8 mouse cellular contexts compared by ENCODE assay signal in the genomic region with DNA sequence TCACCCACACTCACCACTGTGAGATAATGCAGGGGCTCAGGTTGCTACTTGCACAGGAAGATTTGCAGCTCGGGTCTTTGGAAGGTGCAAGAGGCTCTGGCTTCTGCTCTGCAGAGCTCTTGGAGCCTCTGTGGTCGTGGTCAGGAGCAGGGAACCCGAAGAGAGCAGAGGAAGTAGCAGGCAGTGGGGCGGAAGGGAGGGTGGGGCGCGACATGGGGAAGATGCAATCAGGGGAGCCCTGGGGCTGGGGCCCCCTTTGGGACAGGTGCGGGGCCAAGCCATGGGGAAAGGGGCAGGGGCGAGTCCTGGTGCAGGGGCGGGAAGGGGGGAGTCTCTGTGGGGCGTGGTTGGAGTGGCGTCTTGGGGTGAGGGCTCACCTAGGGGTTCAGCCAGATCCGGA. TPM values are rescaled to one million over a fixed set of nuclear protein-coding genes. Genes with fewer than 3 reads are reported as not detected.
DNase-seq lines count a peak whose midpoint lies in the region; ATAC-seq and TF ChIP-seq lines count a peak whose summit lies in the region.

A gene (minus strand): TSS at position 184 of the 400 bp plus-strand sequence.

- no peaks in the 10 kb centered on the region for H3K27me3 ChIP-seq in midbrain, postnatal 0 days (ENCODE audit: insufficient read depth, low read length)

- WGBS in lung, adult 2 months, result 34% methylated on average over 12 of the region's 12 CpGs
- 37% methylated on average over 12 of the region's 12 CpGs for WGBS in midbrain, postnatal 0 days

- no peak for TF ChIP-seq POLR2A in lung, adult 2 months (IDR thresholded peaks at IDR 0.05; ENCODE audit: borderline replicate concordance, extremely low read depth, low read depth, low read length)

- peak; percentile 84 to 89 for ATAC-seq in hematopoietic stem cell, adult 5-6 weeks (replicated peaks in 1 of 2; ENCODE audit: insufficient read depth in 1 of 2, low FRiP score in 2 of 2, low TSS enrichment in 1 of 2, low read depth in 1 of 2, poor library complexity in 2 of 2, severe bottlenecking in 2 of 2)
- no peak for ATAC-seq in midbrain, postnatal 0 days (ENCODE audit: low FRiP score)

- peaks cover 7% of the 10 kb centered on the region for H3K4me1 ChIP-seq in lung, adult 2 months (ENCODE audit: control insufficient read depth, insufficient read depth, low read length)
- H3K4me1 ChIP-seq in midbrain, postnatal 0 days (ENCODE audit: insufficient read depth, low read length), result no peaks in the 10 kb centered on the region

- peak within 1 kb of the TSS; percentile 55 for H3K4me3 ChIP-seq in lung, adult 2 months (replicated peaks; ENCODE audit: extremely low read depth, low read depth, low read length)
- no peak within 1 kb of the TSS for H3K4me3 ChIP-seq in midbrain, postnatal 0 days (ENCODE audit: low read depth, low read length)

- DNase-seq in lung, adult 2 months, result no peak
- no peak for DNase-seq in lung, postnatal 25 days (ENCODE audit: low spot score)
- peak; percentile 35 to 37 for DNase-seq in lung, postnatal 4 days
- peak; percentile 89 for DNase-seq in thymus, postnatal 14 days
- DNase-seq in right cerebral cortex, postnatal 10 days (ENCODE audit: low spot score in 2 of 2), result no peak
- DNase-seq in midbrain, postnatal 0 days (ENCODE audit: low spot score), result no peak
- no peak for DNase-seq in right cerebral cortex, postnatal 36 days (ENCODE audit: low spot score in 2 of 2)

- no peaks in the 10 kb centered on the region for H3K36me3 ChIP-seq in midbrain, postnatal 0 days (ENCODE audit: insufficient read depth, low read length)

- no peak for TF ChIP-seq CTCF in lung, adult 2 months (IDR thresholded peaks at IDR 0.05; ENCODE audit: insufficient read depth, low read length)
- no peak for TF ChIP-seq CTCF in midbrain, postnatal 0 days (IDR thresholded peaks at IDR 0.05)

- H3K9me3 ChIP-seq in midbrain, postnatal 0 days (ENCODE audit: low read length), result no peaks in the 10 kb centered on the region

- no peak within 1 kb of the TSS for H3K4me2 ChIP-seq in midbrain, postnatal 0 days (ENCODE audit: low read depth, low read length, poor library complexity, severe bottlenecking)

- H3K27ac ChIP-seq in midbrain, postnatal 0 days (ENCODE audit: low read depth, low read length), result no peak within 1 kb of the TSS

- no peak within 1 kb of the TSS for H3K9ac ChIP-seq in midbrain, postnatal 0 days (replicated peaks; ENCODE audit: low read length, poor library complexity, severe bottlenecking)

RNA-seq across cellular contexts. Expression of the gene that starts here (rescaled TPM):
- 1.4 and 2.2 TPM in 2 replicates for polyA plus RNA-seq in lung, adult 2 months (2012; rRNA removed)
- total RNA-seq in hematopoietic stem cell, adult 5-6 weeks (2017), result 14.9 and 15.6 TPM in 2 replicates
- 0.49 and 0.80 TPM in 2 replicates for total RNA-seq in midbrain, postnatal 0 days (2014; rRNA removed)
- polyA plus RNA-seq in midbrain, postnatal 0 days (2015; fragmentation: Nextera tagmentation; extraction: Ambion mirVana), result 0.37 and 0.43 TPM in 2 replicates

Comparison
In these comparisons a context has a peak if more than half of its experiments do, and no peak if none do; other contexts are left out.
1. DNase-seq: peak in lung, postnatal 4 days (2 of 2) and thymus, postnatal 14 days (single experiment); none in lung, adult 2 months (single experiment), lung, postnatal 25 days (single experiment), right cerebral cortex, postnatal 10 days (0 of 2), midbrain, postnatal 0 days (single experiment) and right cerebral cortex, postnatal 36 days (0 of 2).